Mouse (Mus musculus) cerebellum, adult 2 months (tissue): Measurements from ENCODE around the gene Gzmm.

Experiments
- CTCF ChIP-seq: fragments of 200-500 bp; IDR thresholded peaks from 2 replicates; pipeline ENCODE4 v1.5.1; 2011; ENCODE audit warnings: low read depth, mild to moderate bottlenecking, control low read depth, low read length, moderate library complexity, borderline replicate concordance; ENCODE audit not compliant: insufficient read depth
- POLR2A ChIP-seq: fragments of 200-500 bp; IDR thresholded peaks from 2 replicates; pipeline ENCODE4 v1.6.1; 2011; ENCODE audit warnings: low read length, control low read depth, borderline replicate concordance; ENCODE audit not compliant: insufficient read depth

DNA sequence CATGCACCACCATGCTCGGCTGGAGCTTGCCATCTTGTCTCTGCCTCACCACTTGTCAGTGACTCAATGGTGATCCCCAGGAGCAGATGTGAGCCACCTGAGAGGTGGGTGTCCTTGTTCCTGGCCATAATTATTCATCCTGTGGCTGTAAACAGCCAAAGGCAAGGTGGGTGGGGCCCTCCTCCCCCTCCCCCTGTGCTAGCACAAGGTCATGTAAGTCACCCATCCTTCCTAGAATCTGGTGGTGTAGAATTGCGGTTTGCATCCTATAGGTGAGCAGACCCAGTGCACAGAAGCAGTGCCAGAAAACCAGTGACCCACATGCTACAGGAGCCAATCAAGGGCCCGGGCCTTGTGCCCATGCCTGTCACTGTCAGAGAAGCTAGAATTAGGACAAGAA lies 15.8 kb upstream of the Gzmm start:
- TF ChIP-seq CTCF, result no peak
- TF ChIP-seq POLR2A, result no peak
